1 mouse cellular context compared by ENCODE assay signal in the genomic region with DNA sequence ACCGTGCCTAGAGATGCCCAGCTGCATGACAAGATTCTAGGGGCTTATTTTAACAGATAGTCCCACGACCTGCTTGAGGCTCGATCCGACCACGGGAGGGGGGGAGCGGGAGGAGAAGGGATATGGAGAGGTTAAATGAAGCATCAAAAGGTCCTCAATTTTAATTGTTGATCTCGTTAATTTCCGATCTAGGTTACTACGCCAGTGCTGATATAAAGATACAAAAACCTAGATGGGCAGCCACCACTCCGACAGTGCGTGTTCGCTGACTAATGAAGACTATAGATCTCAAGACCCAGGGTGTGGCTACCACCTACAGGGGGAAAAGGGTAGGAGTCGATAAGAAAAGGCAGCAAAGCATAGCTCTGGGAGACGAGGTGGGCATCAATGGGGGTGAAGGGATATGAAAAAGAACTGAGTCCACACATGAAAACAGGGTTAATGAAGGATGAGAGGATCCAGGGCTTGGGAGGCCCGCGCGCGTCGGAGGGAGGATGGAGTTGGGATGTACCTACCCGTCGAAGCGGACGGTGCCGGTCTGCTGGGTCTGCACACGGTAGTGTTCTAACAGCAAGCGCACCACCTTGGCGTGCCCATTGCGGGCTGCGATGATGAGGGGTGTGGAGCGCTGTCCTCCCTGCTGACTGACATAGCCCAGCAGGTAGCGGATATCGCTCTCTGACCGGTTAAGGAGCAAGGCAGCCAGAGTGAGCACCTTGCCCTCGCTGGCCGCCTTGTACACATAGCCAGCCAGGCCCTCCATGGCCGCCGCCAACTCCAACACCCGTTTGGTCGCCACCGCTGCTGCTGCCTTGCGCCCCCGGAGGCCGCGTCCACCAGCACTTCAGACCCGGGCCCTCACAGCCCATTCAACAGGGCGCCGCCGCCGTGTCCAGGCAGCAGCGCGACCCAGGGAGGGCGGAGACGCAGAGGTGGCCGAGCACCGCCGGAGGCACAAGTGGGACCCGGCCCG.
A peak's percentile ranks its signal among the peaks of the same experiment; 100 is the strongest.
TF ChIP-seq lines count a peak whose summit lies in the region.

No protein-coding gene starts in this region.

TF ChIP-seq in MEL, 35 proteins besides CTCF, POLR2A, EP300 and RAD21:
- TF ChIP-seq POLR2AphosphoS2 (IDR thresholded peaks at IDR 0.05; ENCODE audit: low read length) (0 out of 2 replicates have a peak, but pooled peaks have one; percentile 21), MYB (IDR thresholded peaks at IDR 0.05; ENCODE audit: low read depth, low read length) (no peak), TCF12 (IDR thresholded peaks at IDR 0.05; ENCODE audit: low read depth, low read length) (no peak), CHD2 (IDR thresholded peaks at IDR 0.05; ENCODE audit: low read length) (no peak), NELFE (IDR thresholded peaks at IDR 0.05; ENCODE audit: low read depth, low read length) (peak; percentile 22; the same call in 1 of the 2 replicates), TAL1 (IDR thresholded peaks at IDR 0.05; ENCODE audit: low read length) (no peak), SIN3A (IDR thresholded peaks at IDR 0.05; ENCODE audit: low read length) (peak; percentile 79), ZMIZ1 (IDR thresholded peaks at IDR 0.05; ENCODE audit: low read depth, low read length) (0 out of 2 replicates have a peak, but pooled peaks have one; percentile 27), USF2 (IDR thresholded peaks at IDR 0.05; ENCODE audit: borderline replicate concordance in 1 of 2, insufficient read depth in 1 of 2, low read depth in 1 of 2, low read length in 2 of 2) (no peak), MAFK (IDR thresholded peaks at IDR 0.05; ENCODE audit: borderline replicate concordance, low read depth, low read length) (no peak), CHD1 (IDR thresholded peaks at IDR 0.05; ENCODE audit: low read depth, low read length) (peak; percentile 96), MAZ (IDR thresholded peaks at IDR 0.05; ENCODE audit: low read depth, low read length) (0 out of 2 replicates have a peak, but pooled peaks have one; percentile 52), GATA1 (IDR thresholded peaks at IDR 0.05; ENCODE audit: low read depth, low read length) (peak; percentile 34; the same call in 1 of the 2 replicates), UBTF (IDR thresholded peaks at IDR 0.05; ENCODE audit: borderline replicate concordance, insufficient read depth, low read depth, low read length) (0 out of 2 replicates have a peak, but pooled peaks have one; percentile 1), RCOR1 (IDR thresholded peaks at IDR 0.05; ENCODE audit: low read depth, low read length) (no peak), MYC (IDR thresholded peaks at IDR 0.05; ENCODE audit: low read depth, low read length) (peak; percentile 50; the same call in 1 of the 2 replicates), TBP (IDR thresholded peaks at IDR 0.05; ENCODE audit: low read depth, low read length) (0 out of 2 replicates have a peak, but pooled peaks have one; percentile 25), E2F4 (IDR thresholded peaks at IDR 0.05; ENCODE audit: borderline replicate concordance, low read depth, low read length) (no peak), ETS1 (IDR thresholded peaks at IDR 0.05; ENCODE audit: low read depth, low read length) (no peak), USF1 (IDR thresholded peaks at IDR 0.05; ENCODE audit: low read depth, low read length) (no peak), BHLHE40 (IDR thresholded peaks at IDR 0.05; ENCODE audit: borderline replicate concordance, low read depth, low read length) (no peak), ZNF384 (IDR thresholded peaks at IDR 0.05; ENCODE audit: low read depth, low read length) (no peak), POLR2AphosphoS5 (IDR thresholded peaks at IDR 0.05; ENCODE audit: borderline replicate concordance, low read depth, low read length) (no peak), ZC3H11A (IDR thresholded peaks at IDR 0.05; ENCODE audit: low read depth, low read length) (no peak), HCFC1 (IDR thresholded peaks at IDR 0.05; ENCODE audit: low read depth, low read length) (peak; percentile 37; the same call in 1 of the 2 replicates), KAT2A (conservative IDR thresholded peaks at IDR 0.05; ENCODE audit: low read depth, low read length) (no peak), NRF1 (IDR thresholded peaks at IDR 0.05; ENCODE audit: insufficient read depth, low read depth, low read length, poor library complexity, severe bottlenecking) (no peak), MXI1 (IDR thresholded peaks at IDR 0.05; ENCODE audit: low read depth, low read length) (peak; percentile 50; the same call in 1 of the 2 replicates)
